Mouse (Mus musculus) adrenal gland, postnatal 10 days (tissue): ENCODE results near the gene Tsr3. TPM values are rescaled to one million over a fixed set of nuclear protein-coding genes. Genes with fewer than 3 reads are reported as not detected.

Source experiments
- DNase-seq: peaks from one replicate; pipeline ENCODE4 v3.0.0; 2021; ENCODE audit warnings: mixed read lengths
- total RNA-seq, 2 experiments: library from RNA; stranded (reverse); gene quantifications; 2 replicates each; pipeline ENCODE4 v1.2.3; 2021

The Tsr3 gene
- total RNA-seq, 2 experiments from 2014 or later: 22.1 to 22.6 TPM

DNA sequence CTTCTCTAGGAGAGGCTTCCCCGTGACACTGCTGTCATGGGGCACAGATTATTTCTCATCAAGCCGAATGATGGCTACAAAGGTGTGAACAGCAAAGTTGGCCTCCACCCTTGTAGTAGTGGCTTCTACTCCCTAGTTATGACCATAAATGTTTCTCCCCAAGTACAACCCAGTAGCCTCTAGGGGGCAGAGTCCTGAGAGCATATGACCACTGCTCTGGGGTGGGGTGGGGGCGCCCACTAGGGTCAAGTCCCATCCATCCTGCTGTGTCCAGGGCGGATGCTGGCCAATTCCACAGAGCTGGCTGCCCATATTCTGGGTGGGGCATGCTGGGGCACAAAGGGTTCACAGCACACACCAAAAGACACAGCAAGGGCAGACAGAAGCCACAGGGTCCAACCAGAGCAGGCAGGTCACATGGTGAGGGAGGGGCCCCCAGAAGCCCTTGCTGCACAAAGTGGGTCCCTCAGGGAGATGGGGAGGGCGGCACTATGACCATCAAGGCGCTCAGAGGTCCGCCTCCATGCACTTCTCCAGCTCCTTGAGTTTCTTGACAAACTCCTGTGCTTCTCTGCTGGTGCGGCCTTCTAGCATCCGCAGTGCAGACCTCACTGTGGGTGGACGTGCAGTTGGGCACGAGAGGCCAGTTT is 3.3 kb downstream of the Tsr3 start:
- DNase-seq: no peak

DNA sequence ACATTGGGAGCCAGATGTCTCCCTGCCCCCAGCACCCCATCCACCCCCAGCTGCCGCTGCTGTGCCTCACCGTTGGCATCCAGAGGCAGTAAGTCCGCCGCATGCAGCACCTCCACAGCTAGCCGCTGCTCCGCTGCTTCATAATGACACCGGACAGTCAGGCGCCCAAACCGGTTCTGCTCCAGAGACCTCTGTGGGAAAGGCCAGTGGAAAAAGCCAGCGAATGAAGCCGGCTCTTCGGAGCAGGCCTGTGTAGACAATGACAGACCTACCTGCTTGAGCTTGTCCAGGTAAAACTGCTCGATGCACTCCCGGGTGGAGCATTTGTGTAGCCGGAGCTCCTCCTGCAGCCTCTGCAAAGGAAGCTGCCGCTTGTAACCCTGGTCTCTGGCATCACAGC is 4.3 kb downstream of the Tsr3 start:
- DNase-seq: no peak

GRCm38 (mm10) chr17:25248033-25248750 is 8.2 kb downstream of the Tsr3 start:
- no peak for DNase-seq

- DNase-seq: no peak
These were observed 10.3 kb downstream of the Tsr3 start for GRCm38 (mm10) chr17:25250181-25250835.

GRCm38 (mm10) chr17:25252643-25253042 is 12.7 kb downstream of the Tsr3 start:
- no peak for DNase-seq

DNA sequence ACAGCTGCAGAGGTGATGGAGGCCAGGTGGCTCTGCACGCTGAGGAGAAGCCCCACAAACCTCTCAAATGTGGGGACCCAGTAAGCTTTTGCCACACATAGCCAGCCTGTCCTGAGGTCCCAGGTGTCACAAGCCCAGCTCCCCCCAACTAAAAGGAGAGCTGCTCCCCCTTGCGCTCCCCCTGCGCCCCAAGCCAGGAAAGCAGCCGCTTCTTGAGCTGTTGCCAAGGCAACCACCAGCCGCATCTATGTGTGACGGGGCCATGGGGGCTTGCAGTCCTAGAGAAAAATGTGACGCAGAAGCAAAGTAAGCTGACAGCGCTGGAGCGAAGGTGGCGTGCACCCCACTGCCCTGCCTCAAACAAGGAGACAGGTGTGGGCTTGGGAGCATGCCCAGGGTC is 13.8 kb downstream of the Tsr3 start:
- DNase-seq: no peak

DNA sequence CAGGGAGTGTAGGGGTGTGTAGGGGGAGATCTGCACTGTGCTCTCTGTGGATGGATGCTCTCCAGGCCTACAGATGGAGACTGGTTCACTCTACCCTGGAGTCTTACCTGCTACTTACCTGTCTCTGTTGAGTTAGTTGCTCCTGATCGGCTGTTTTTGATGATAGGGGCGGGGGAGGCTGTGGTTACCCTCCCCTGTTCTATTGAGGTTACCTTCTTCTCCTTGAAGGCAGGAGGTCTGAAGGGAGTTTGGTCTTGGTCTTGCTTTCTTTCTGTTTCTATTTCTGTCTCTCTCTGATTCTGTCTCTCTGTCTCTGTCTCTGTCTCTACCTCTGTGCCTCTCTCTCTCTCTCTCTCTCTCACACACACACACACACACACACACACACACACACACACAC is 15.1 kb downstream of the Tsr3 start:
- no peak for DNase-seq

GRCm38 (mm10) chr17:25256140-25256754 is 16.3 kb downstream of the Tsr3 start, which contains the start of gene Baiap3:
Gene Baiap3, minus strand, starts transcription at chr17:25256364.
- peak; percentile 47 for DNase-seq

DNA sequence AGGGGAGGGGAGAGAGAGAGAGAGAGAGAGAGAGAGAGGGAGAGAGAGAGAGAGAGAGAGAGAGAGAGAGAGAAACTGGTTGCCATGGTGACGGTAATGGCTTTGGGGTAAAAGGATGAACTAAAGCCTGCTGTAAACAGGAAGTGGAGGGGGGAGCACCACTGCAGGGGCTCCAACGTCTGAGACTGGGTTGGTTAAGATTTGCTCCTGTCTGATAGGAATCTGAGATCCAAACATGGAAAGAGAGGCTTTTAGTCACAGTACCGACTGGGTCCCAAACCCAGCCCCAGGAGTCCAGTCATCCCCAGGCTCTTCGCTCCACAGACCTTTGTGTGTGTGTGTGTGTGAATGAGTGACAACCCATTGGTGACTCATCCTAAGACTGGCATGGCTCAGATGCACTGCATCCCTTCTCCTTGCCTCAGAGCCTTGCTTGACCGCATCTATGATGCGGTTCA is 17.9 kb downstream of the Tsr3 start:
- DNase-seq: no peak

GRCm38 (mm10) chr17:25264453-25264852 is 24.5 kb downstream of the Tsr3 start:
- DNase-seq: peak; percentile 79

- DNase-seq: no peak
These were observed 30.9 kb downstream of the Tsr3 start for GRCm38 (mm10) chr17:25270795-25271335.

- DNase-seq: no peak
These were observed 32.4 kb downstream of the Tsr3 start for GRCm38 (mm10) chr17:25272326-25272725.

DNA sequence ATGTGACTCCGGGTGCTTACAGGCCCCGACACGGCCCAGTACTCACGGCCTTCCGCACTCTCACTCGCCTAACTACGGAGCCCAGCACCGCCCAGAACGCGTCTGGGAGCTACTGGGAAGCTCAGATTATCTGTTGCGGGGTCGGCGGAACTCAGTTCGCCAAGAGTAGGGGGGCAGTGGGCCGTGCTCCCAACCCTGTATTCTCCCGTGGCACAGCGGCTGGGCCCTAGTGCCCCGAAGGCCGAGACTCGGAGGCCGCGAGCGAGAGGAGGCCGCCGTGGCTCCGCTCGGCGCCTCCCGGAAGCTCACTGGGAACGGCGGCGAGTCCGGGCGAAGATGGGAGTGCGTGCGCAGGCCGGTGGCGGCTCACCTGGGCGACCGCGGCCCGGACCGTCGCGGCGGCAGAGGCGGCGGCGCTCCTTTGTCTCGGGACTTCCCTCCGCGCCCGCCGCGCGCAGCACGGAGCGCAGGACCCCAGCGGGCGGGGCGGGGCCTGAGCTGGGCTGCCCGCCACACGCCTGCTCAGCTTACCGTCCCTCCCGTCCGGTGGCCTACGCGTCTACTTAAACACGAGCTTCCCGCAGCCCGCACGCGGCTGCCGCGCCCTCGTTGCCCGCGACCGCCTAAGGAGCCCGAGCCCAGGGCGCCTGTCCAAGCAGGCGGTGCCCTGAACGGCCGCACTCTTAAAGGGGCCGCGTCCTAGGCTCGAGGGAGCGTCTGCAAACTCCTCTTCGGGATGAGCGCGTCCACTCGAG is 33.2 kb downstream of the Tsr3 start:
- peak; percentile 89 for DNase-seq

DNA sequence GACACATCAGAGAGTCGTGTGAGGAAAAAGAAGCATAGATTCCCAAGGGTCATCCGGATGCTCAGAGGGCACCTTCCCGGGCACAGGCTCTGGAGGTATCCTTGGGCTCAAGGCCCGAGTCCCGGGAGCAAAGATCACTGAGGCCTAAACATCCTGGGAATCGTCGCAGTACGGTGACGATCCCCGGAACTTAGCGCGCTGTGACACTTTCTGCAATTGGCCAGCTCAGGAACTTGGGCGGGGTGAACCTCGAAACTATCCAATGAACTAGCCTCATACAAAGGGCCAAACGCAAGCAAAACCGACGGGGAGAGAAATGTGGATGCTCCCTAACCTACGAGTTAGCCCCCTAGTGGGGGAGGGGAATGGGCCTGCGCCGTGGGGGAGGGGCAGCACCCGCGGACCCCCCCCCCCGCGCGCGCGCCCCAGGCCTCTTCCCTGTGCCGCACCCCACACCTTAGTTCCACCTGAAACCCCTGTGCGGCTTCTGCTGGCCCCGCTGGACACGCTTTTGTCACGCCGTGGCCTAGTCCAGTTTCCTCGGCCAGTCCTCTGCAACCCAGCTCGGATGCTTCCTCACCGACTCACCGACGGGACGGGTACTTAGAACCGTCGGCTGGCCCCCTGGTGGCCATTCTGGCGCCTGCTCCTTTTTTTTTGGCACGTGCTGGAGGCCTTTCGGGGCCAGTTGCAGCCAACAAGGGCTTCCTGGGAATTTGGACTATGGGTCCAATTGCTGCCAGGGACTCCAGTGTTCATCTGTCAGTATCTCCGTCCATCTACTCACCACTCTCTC is 33.9 kb downstream of the Tsr3 start:
- DNase-seq: peak; percentile 95

DNA sequence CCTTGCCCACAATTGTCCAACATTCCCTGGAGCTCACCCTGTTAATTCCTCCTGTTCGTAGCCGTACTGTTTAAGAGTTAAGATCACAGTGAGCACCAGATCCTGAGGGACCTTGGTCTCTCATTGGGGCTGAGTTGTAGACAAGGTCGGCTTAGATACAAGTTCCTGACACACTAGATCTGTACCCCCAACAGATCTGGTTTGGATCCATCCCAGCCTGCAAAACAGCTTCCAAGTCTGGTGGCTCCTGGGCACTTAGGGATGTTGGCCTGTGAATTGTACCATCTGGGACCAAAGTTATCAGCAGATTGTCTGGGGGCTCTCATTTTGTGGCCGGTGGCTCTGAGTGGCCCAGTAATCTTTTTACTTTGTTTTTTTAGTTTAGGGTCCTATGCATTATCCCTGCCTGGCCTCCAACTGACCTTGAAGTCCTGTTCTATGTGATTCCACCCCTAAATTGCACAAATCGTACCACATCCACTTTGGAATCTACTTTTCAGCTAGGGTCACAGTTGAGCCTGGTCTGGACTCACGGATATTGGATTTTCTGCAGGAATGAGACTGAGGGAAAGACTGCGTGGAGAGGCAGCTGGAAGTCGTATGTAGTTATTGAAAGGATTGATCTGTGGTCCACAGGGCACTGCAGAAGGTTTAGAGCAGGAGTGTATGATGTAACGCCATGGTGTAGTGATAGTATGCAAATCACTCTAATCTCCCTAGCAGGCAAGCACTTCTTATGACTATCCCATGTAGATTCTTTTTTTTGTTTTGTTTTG is 34.8 kb downstream of the Tsr3 start, which contains the start of gene Ube2i:
Gene Ube2i, minus strand, starts transcription at position 52 of the 776 bp plus-strand sequence.
- DNase-seq: no peak

DNA sequence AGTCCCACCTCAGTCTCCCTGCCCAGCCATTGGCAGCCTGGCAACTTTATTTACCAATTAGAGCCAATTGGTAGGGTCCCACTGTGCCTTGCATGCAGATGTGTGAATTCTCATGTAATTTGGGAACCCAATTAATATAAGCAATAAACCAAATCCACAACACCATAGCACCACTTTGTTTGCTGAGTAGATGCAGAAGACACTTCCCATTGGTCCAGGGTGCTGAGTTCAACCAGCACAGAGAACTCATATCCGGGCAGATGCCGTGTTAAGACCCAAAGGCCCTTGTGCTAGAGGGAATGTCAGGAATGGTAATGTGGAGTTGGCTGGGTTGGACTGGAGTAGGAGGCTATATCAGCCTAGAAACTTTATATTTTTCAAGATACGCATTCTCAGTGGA is 35.9 kb downstream of the Tsr3 start:
- DNase-seq: no peak

DNA sequence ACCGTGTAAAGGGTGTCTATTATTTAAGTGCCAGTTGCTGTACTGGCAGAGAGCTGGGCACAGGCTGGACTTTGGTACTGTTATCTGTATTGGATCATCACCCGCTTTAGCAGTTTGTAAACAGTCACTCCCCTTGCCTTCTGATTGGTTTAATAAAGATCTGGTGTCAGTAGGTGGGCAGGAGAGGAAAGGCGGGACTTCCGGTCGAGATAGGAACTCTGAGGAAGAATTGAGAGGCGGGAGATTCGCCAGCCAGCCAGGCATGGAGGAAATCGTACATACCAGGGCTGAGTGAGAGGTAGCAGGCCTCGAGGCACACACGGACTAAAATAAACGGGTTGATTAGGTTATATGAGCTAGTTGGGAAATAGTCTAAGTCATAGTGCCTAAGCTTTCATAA is 42.2 kb downstream of the Tsr3 start:
- peak; percentile 63 for DNase-seq

GRCm38 (mm10) chr17:25285033-25285432 is 45.1 kb downstream of the Tsr3 start:
- peak; percentile 83 for DNase-seq

DNA sequence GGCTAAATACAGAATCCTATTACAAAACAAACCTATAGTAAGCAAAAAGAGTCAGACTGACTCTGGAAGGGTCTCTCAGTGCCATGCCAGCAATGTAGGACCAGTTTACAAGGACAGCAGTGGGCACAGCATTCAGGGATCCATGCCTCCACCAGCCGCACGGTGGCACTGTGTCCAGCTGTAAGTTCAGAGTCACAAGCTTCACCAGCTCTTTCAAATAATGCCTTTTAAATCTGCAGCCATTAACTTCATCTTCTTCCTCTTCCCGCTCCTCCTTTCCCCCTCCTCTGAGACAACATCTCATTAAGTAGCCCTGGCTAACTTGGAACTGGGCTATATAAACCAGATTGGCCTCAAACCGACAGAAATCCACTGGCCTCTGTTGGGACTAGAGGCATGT is 48.9 kb downstream of the Tsr3 start:
- peak; percentile 67 for DNase-seq

DNA sequence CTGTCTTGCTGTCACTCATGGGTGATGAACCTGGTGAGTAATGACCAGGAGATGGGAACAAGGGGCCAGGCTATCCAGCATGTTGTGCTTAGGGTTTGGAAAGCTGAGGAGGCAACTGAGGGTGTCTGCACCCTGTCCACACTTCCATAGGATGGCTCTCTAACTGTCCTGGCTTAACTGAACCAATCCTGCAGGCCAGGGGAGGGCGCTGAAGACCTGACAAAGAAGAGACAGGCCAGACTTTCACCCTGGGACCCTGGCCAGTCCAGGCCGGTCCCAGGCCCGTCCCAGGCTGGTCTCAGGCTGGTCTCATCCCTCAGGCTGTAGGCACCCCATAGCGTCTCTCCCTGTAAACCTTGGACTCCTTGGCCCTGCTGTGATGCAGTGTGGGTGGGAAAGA is 50.4 kb downstream of the Tsr3 start:
- DNase-seq: no peak
